Mouse (Mus musculus): ENCODE results near the gene Agpat4. TPM values are rescaled to one million over a fixed set of nuclear protein-coding genes. Genes with fewer than 3 reads are reported as not detected.

Agpat4 gene
- polyA plus RNA-seq, 1 experiment = 18.8 TPM

DNA sequence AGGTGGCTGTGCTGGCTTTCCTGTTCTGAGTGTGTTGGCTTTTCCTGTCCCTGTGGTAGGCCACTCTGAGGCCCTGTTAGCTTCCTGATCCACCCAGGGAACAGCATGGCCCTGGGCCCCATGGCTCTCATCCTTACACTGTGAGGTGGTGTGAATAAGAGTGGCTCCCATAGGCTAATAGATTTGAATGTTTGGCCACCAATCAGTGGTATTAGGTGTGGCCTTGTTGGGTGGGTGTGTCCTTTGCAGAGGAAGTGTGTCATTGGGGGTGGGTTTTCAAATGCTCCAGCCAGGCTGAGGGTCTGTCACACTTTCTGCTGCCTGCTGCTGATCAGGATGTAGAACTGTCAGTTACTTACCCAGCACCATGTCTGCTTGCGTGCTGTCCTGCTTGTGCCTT lies 82.6 kb downstream of the Agpat4 start:
- H3K4me3 ChIP-seq (ENCODE audit: insufficient read depth, low read length) = no peak overlapping the region
- H3K27ac ChIP-seq (ENCODE audit: insufficient read depth, low read depth, low read length) = no peak overlapping the region
- H3K4me1 ChIP-seq (ENCODE audit: control insufficient read depth, insufficient read depth, low read length) = peaks cover 15% of the 10 kb centered on the region
- TF ChIP-seq POLR2A (IDR thresholded peaks at IDR 0.05; ENCODE audit: borderline replicate concordance, low read depth, low read length) (no peak), CTCF (IDR thresholded peaks at IDR 0.05; ENCODE audit: low read depth, low read length) (no peak)

DNA sequence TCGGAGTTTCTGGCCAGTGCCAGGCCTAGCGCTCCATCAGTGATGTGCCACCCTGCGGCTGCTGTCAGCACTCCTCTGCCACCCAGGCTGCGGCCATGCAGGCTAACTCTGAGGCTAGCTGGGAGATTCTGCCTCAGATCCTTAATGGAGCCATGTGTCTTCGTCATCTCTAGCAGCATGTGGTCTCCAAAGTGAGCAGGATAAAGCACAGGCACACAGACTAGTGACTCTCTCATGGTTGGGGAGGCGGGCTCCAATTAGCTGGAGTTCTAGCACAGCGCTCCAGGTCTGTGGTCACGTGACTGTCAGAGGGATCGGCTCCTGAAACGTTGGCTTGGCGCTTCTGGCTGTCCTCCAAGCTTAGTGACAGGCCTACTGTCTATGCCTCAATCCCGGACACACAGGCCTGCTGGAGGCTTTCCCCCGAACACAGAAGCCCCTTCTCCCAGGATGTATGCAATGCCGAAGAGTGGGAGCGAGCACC lies 85.0 kb downstream of the Agpat4 start:
- Histone ChIP-seq H3K4me1 (ENCODE audit: control insufficient read depth, insufficient read depth, low read length) (peaks cover 19% of the 10 kb centered on the region), H3K27ac (ENCODE audit: insufficient read depth, low read depth, low read length) (no peak overlapping the region), H3K4me3 (ENCODE audit: insufficient read depth, low read length) (no peak overlapping the region)
- TF ChIP-seq CTCF (IDR thresholded peaks at IDR 0.05; ENCODE audit: low read depth, low read length) (no peak), POLR2A (IDR thresholded peaks at IDR 0.05; ENCODE audit: borderline replicate concordance, low read depth, low read length) (no peak)

DNA sequence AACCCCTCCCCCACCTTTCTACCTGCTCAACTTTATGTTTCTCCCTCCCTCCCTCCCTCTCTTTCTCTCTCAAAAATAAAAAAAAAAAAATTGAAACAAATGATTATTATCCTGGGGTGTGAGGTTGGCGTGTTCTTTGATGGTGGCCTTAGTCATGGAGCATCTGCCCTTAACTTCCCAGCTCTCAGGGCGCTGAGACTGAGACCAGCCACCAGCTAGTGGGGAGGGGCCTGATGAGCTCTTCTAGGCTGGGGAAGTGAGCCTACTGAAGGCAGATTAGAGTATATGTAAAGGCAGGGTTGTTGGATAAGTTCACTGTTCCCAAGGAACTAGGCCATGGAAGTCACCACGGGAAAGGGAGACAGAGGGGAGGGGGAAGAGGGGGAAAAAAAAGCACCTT lies 85.7 kb downstream of the Agpat4 start:
- Histone ChIP-seq H3K27ac (ENCODE audit: insufficient read depth, low read depth, low read length) (no peak overlapping the region), H3K4me3 (ENCODE audit: insufficient read depth, low read length) (no peak overlapping the region), H3K4me1 (ENCODE audit: control insufficient read depth, insufficient read depth, low read length) (peaks cover 20% of the 10 kb centered on the region)
- TF ChIP-seq CTCF (IDR thresholded peaks at IDR 0.05; ENCODE audit: low read depth, low read length) = no peak
- no peak for TF ChIP-seq POLR2A (IDR thresholded peaks at IDR 0.05; ENCODE audit: borderline replicate concordance, low read depth, low read length)

DNA sequence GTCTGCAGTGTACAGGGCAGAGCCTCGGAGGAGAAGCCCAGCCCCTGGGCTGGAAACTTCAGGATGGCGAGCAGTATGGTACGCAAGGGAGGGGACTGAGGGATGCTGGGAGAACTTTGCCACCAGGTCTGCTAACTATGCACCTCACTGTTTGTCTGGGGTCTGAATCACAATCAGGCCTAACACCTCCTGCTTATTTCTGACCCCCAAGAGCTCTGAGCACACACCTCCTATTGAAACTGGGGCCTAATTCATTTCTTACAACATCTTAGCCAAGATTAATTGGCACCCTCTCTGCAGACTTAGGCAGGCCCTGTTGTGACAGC lies 86.1 kb downstream of the Agpat4 start:
- peaks cover 23% of the 10 kb centered on the region for H3K4me1 ChIP-seq (ENCODE audit: control insufficient read depth, insufficient read depth, low read length)
- no peak overlapping the region for H3K4me3 ChIP-seq (ENCODE audit: insufficient read depth, low read length)

DNA sequence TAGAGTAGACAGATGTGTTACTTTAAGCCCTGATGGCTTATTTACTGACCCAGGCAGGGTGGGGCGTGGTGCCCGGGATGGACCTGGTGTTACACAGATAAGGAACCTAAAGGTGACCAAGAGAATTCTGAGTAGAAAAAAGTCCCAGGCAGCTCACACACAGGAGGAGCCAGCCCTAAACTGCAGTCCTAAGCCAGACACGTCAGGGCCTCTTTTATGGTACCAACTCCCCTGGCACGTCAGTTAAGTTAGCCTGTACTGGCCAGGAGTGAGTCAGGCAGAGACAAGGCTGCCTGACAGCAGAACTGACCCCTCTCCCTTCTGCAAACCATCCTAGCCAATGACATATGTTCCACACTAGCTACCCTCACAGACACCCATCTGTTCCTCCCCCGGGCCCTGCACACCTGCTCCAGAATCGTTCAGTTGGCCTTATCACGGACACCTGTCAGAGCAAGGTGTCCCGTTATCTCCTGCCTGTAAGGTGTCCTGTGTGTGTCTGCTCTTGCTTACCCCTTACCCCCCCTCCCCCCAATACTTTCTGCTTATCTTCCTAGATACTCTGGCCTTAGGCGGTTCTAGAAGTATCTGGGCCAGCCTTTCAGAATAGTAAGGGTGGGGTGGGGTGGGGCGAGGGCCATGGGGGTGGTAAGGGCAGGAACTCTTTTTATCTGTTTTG lies 86.7 kb downstream of the Agpat4 start:
- TF ChIP-seq POLR2A (IDR thresholded peaks at IDR 0.05; ENCODE audit: borderline replicate concordance, low read depth, low read length) (no peak), CTCF (IDR thresholded peaks at IDR 0.05; ENCODE audit: low read depth, low read length) (no peak)
- H3K27ac ChIP-seq (ENCODE audit: insufficient read depth, low read depth, low read length) = no peak overlapping the region
- peaks cover 27% of the 10 kb centered on the region for H3K4me1 ChIP-seq (ENCODE audit: control insufficient read depth, insufficient read depth, low read length)
- no peak overlapping the region for H3K4me3 ChIP-seq (ENCODE audit: insufficient read depth, low read length)

More for the DNA sequence above, 86.1 kb downstream of the Agpat4 start:
- H3K27ac ChIP-seq (ENCODE audit: insufficient read depth, low read depth, low read length) = no peak overlapping the region
- TF ChIP-seq POLR2A (IDR thresholded peaks at IDR 0.05; ENCODE audit: borderline replicate concordance, low read depth, low read length) (no peak), CTCF (IDR thresholded peaks at IDR 0.05; ENCODE audit: low read depth, low read length) (no peak)

DNA sequence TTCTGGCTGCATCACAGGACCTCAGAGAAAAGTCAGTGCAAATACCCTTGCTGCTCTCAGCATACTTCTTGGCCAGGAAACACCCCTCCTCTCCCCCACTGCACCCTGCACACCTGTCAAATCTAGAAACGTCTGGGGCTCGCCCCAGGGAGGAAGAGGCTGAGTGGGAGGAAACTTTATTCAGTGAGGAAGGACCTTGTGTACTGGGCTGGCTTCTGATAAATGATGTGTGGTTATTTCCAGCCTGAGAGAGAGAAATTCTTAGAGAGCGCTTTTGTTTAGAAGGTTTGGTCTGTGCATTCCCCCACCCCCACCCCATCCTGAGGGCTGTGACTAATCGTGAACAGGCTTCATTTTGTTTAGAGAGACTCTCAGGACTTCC lies 87.2 kb downstream of the Agpat4 start:
- TF ChIP-seq CTCF (IDR thresholded peaks at IDR 0.05; ENCODE audit: low read depth, low read length) = no peak
- no peak for TF ChIP-seq POLR2A (IDR thresholded peaks at IDR 0.05; ENCODE audit: borderline replicate concordance, low read depth, low read length)
- H3K4me1 ChIP-seq (ENCODE audit: control insufficient read depth, insufficient read depth, low read length) = peaks cover 26% of the 10 kb centered on the region
- no peak overlapping the region for H3K27ac ChIP-seq (ENCODE audit: insufficient read depth, low read depth, low read length)
- no peak overlapping the region for H3K4me3 ChIP-seq (ENCODE audit: insufficient read depth, low read length)

DNA sequence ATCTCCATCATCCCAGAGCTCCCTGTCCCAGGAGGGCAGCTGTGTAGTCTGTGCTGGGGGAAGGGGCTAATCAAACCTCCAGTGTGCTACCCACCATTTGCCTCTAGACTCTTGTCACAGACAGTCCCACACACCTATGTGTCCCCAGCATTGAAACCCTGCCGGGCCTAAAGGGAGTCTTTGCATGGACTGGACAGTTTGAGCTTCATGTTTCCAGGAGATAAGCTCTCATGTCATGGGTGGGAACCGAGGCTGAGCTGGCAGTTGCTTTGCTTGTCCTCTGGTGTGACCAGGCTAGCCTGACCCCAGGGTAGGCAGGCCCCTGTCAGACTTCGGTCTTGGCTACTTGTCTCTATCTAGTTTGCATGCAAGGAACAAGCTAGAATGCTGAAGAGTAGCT lies 87.7 kb downstream of the Agpat4 start:
- Histone ChIP-seq H3K4me3 (ENCODE audit: insufficient read depth, low read length) (no peak overlapping the region), H3K27ac (ENCODE audit: insufficient read depth, low read depth, low read length) (no peak overlapping the region), H3K4me1 (ENCODE audit: control insufficient read depth, insufficient read depth, low read length) (peaks cover 21% of the 10 kb centered on the region)
- TF ChIP-seq CTCF (IDR thresholded peaks at IDR 0.05; ENCODE audit: low read depth, low read length) = no peak
- no peak for TF ChIP-seq POLR2A (IDR thresholded peaks at IDR 0.05; ENCODE audit: borderline replicate concordance, low read depth, low read length)

DNA sequence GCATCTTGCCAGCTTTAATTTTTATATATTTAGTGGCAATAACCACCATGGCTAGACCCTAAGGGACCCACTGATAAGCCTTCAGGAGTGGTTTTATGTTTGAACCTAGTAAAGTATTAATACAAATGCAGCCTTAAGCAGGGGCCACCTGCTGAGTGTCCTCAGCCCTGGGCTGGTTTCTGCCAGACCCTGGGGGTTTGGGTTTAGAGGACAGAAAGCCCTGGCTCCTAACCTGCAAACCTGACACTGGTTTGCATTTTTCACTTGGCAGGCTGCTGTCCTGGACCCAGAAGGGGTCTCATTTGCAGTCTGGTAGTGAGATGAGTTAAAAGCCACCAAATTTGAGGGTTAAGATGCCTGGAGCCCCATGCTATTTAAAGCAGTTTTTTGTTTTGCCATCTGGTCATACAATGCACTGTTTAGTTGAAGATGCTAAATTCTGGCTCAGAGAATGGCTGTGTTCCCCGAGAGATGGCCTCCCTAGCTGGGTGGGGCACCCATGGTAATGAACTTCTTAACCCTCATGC lies 88.6 kb downstream of the Agpat4 start:
- H3K27ac ChIP-seq (ENCODE audit: insufficient read depth, low read depth, low read length) = no peak overlapping the region

DNA sequence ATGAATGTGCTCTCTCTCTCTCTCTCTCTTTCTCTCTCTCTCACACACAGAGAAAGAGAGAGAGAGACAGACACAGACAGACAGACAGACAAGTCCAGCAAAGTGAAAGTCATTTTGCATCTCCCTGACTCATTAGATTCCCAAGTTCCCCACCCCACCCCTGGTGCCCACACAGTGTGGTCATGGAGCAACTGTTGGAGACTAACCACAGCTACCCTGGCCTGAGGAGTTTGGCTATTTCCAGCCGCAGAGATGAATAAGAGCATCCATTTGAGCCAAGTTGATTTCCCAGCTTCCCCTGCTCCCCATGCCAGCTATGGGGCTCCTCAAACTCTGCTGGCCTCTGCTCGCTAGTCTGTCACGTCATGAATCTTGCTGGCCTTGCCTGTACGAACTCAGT lies 91.0 kb downstream of the Agpat4 start:
- Histone ChIP-seq H3K27ac (ENCODE audit: insufficient read depth, low read depth, low read length) (no peak overlapping the region), H3K4me1 (ENCODE audit: control insufficient read depth, insufficient read depth, low read length) (peaks cover 20% of the 10 kb centered on the region), H3K4me3 (ENCODE audit: insufficient read depth, low read length) (no peak overlapping the region)
- TF ChIP-seq CTCF (IDR thresholded peaks at IDR 0.05; ENCODE audit: low read depth, low read length) = no peak
- TF ChIP-seq POLR2A (IDR thresholded peaks at IDR 0.05; ENCODE audit: borderline replicate concordance, low read depth, low read length) = no peak

More for the DNA sequence above, 88.6 kb downstream of the Agpat4 start:
- Histone ChIP-seq H3K4me1 (ENCODE audit: control insufficient read depth, insufficient read depth, low read length) (peaks cover 20% of the 10 kb centered on the region), H3K4me3 (ENCODE audit: insufficient read depth, low read length) (no peak overlapping the region)
- no peak for TF ChIP-seq CTCF (IDR thresholded peaks at IDR 0.05; ENCODE audit: low read depth, low read length)
- no peak for TF ChIP-seq POLR2A (IDR thresholded peaks at IDR 0.05; ENCODE audit: borderline replicate concordance, low read depth, low read length)

DNA sequence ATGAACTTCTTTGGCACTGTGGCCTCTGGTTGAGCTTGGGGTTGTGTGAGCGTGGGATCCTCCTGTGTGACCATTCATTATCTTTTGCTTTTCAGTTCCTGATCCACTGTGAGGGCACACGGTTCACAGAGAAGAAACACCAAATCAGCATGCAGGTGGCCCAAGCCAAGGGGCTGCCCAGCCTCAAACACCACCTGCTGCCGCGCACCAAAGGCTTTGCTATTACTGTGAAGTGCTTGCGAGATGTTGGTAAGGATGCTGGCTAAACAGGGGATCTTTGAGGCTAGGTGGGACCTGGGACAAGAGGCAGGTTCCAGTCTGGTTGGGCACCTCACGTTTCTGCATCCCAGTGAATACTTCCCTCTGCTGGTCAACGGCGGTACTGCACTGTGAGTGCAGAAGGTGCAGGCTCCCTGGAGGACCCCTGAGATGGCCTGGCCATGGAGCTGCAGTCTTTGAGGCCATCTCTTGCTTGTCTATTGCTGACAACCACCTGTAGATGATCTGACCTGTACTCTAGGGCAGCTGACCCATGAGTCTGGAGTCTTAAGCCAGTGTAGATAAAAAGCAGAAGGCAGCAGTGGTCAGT lies 92.1 kb downstream of the Agpat4 start:
- TF ChIP-seq CTCF (IDR thresholded peaks at IDR 0.05; ENCODE audit: low read depth, low read length) (peak; percentile 96), POLR2A (IDR thresholded peaks at IDR 0.05; ENCODE audit: borderline replicate concordance, low read depth, low read length) (no peak)
- Histone ChIP-seq H3K4me3 (ENCODE audit: insufficient read depth, low read length) (no peak overlapping the region), H3K4me1 (ENCODE audit: control insufficient read depth, insufficient read depth, low read length) (peaks cover 19% of the 10 kb centered on the region), H3K27ac (ENCODE audit: insufficient read depth, low read depth, low read length) (no peak overlapping the region)
